Mouse (Mus musculus) lung, postnatal 0 days (tissue): ENCODE measurements around the gene Coro2b.

Source experiments
- CTCF ChIP-seq: IDR thresholded peaks from 2 replicates; pipeline ENCODE4 v1.5.1; 2016; ENCODE audit warnings: antibody characterized with exemption, mild to moderate bottlenecking
- EP300 ChIP-seq: IDR thresholded peaks from 2 replicates; pipeline ENCODE4 v1.6.1; 2016; ENCODE audit warnings: antibody characterized with exemption, mild to moderate bottlenecking, control low read depth

GRCm38 (mm10) chr9:62430741-62431140 lies 106.1 kb downstream of the Coro2b start:
- no peak for TF ChIP-seq CTCF
- TF ChIP-seq EP300, result no peak
